Mouse (Mus musculus): ENCODE measurements around the gene Ccdc155. TPM values are rescaled to one million over a fixed set of nuclear protein-coding genes. Genes with fewer than 3 reads are reported as not detected.
A peak's percentile ranks its signal among the peaks of the same experiment; 100 is the strongest.

Ccdc155 gene
- polyA plus RNA-seq, 1 experiment from 2014 or later: 0.07 TPM

- Histone ChIP-seq H3K27ac (no peak overlapping the region), H3K9me3 (replicated peaks) (no peaks in the 10 kb centered on the region), H3K9ac (no peak overlapping the region), H3K27me3 (no peaks in the 10 kb centered on the region), H3K4me2 (no peak overlapping the region), H3K4me1 (replicated peaks) (peaks cover 29% of the 10 kb centered on the region), H3K4me3 (replicated peaks) (no peak overlapping the region), H3K36me3 (peaks cover 51% of the 10 kb centered on the region)
- DNase-seq (no peak), ATAC-seq (ENCODE audit: low read depth) (no peak)
- WGBS (ENCODE audit: insufficient replicate concordance): 73% methylated on average over 5 of the region's 5 CpGs
Observed at GRCm38 (mm10) chr7:45141914-45142313, 62.8 kb downstream of the Ccdc155 start.

- no peak overlapping the region for H3K4me3 ChIP-seq (replicated peaks)
- no peaks in the 10 kb centered on the region for H3K27me3 ChIP-seq
- no peak for ATAC-seq (ENCODE audit: low read depth)
- H3K36me3 ChIP-seq: peaks cover 46% of the 10 kb centered on the region
- H3K27ac ChIP-seq: no peak overlapping the region
- DNase-seq: no peak
- WGBS (ENCODE audit: insufficient replicate concordance): 83% methylated on average over 3 of the region's 3 CpGs
- no peak overlapping the region for H3K9ac ChIP-seq
- peaks cover 35% of the 10 kb centered on the region for H3K4me1 ChIP-seq (replicated peaks)
- H3K4me2 ChIP-seq: no peak overlapping the region
- H3K9me3 ChIP-seq (replicated peaks): no peaks in the 10 kb centered on the region
Observed at GRCm38 (mm10) chr7:45141319-45141718, 63.4 kb downstream of the Ccdc155 start.

DNA sequence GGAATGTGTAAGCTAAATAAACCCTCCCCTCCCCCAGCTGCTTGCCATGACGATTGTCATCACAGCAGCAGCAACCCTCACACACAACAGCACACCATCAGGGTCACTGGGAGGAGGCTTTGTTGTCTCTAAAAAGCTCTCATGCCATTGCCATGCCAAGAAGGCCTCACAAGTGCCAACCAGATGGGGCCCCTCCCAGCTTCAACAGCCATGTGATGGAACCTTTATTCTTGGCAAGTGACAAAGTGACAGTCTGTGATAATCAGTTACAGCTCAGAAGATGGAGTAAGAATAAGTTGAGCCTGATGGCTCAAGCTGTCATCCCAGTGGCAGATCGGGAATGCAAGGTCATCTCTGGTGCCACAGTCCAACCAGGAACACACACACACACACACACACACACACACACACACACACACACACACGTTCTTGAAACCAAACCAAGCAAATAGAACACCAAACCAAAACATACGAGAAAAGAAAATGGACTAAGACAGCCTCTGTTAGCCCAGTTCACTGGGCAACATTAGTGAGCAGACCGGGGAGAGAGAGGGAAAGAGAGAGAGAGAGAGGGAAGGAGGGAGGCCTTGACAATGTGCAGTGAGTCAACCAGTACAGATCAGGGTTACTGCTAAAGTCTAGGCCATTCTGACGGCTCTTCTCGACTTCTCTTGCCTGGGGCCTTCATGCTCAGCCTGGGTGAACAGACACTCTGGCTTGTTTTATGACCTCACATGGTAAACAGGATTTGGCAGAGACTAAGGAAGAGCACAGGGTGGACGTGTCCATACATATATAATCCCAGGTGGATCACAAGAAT is 64.6 kb downstream of the Ccdc155 start:
- DNase-seq (no peak), ATAC-seq (ENCODE audit: low read depth) (no peak)
- Histone ChIP-seq H3K9me3 (replicated peaks) (no peaks in the 10 kb centered on the region), H3K27me3 (no peaks in the 10 kb centered on the region), H3K4me2 (no peak overlapping the region), H3K9ac (no peak overlapping the region), H3K36me3 (peaks cover 34% of the 10 kb centered on the region), H3K4me1 (replicated peaks) (peaks cover 43% of the 10 kb centered on the region), H3K4me3 (replicated peaks) (no peak overlapping the region), H3K27ac (no peak overlapping the region)
- WGBS (ENCODE audit: insufficient replicate concordance): 61% methylated on average over 8 of the region's 8 CpGs

GRCm38 (mm10) chr7:45138403-45138802 is 66.3 kb downstream of the Ccdc155 start:
- Histone ChIP-seq H3K4me2 (peak overlapping the region; percentile 95), H3K4me3 (replicated peaks) (no peak overlapping the region), H3K27ac (peak overlapping the region; percentile 89; the same call in 1 of the 2 replicates), H3K27me3 (no peaks in the 10 kb centered on the region), H3K9ac (peak overlapping the region; percentile 87; the same call in 1 of the 2 replicates), H3K36me3 (peaks cover 21% of the 10 kb centered on the region), H3K9me3 (replicated peaks) (no peaks in the 10 kb centered on the region), H3K4me1 (replicated peaks) (peaks cover 60% of the 10 kb centered on the region)
- no peak for ATAC-seq (ENCODE audit: low read depth)
- 56% methylated on average over 1 of the region's 1 CpGs for whole genome bisulfite sequencing (ENCODE audit: insufficient replicate concordance)
- no peak for DNase-seq

DNA sequence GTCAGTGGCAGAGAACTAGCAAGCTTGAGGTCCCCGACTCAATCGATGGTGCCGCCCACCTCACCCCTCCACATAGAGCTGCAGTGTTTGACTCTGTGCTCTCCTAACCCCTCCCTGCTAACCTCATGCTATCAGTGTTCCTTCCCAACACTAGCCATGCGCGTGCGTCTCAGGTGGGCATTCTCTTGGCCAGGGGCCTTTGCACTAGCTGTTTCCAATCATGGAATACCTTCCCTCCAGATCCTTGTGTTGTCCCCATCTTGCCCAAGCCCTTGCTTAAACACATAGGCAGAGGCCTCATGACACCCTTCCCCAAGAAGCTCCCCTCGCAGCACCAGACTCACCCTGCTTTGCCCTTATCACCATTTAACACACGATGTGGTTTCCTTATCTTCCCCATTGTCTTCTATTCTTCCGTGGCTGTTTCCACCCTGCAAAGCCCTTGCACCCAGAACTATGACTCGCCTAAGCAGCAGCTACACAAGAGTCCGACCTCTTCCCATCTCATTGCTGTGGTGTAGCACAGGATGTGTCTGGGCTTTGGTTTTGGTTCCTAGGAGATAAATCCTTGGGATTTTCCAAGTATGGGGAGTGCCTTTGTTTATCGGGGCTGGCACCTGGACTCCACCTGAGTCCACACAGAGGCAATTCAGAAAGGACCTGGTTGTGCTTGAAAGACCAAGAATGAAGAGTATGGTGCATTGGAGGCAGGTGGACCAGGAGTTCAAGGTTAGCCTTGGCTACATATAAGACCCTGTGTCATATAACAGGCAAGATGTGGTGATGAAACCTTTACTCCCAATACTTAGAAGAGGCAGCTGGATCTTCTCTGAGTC is 67.3 kb downstream of the Ccdc155 start:
- peak overlapping the region; percentile 89 for H3K27ac ChIP-seq
- H3K4me1 ChIP-seq (replicated peaks): peaks cover 62% of the 10 kb centered on the region
- H3K36me3 ChIP-seq: peaks cover 16% of the 10 kb centered on the region
- peak; percentile 68 for ATAC-seq (ENCODE audit: low read depth)
- no peaks in the 10 kb centered on the region for H3K27me3 ChIP-seq
- peak overlapping the region; percentile 95 for H3K4me2 ChIP-seq
- DNase-seq: peak; percentile 71
- WGBS (ENCODE audit: insufficient replicate concordance): 10% methylated on average over 12 of the region's 12 CpGs
- 0 out of 2 replicates have a peak overlapping the region, but pooled peaks have one; percentile 0 for H3K4me3 ChIP-seq (replicated peaks)
- peak overlapping the region; percentile 87 for H3K9ac ChIP-seq
- H3K9me3 ChIP-seq (replicated peaks): no peaks in the 10 kb centered on the region

DNA sequence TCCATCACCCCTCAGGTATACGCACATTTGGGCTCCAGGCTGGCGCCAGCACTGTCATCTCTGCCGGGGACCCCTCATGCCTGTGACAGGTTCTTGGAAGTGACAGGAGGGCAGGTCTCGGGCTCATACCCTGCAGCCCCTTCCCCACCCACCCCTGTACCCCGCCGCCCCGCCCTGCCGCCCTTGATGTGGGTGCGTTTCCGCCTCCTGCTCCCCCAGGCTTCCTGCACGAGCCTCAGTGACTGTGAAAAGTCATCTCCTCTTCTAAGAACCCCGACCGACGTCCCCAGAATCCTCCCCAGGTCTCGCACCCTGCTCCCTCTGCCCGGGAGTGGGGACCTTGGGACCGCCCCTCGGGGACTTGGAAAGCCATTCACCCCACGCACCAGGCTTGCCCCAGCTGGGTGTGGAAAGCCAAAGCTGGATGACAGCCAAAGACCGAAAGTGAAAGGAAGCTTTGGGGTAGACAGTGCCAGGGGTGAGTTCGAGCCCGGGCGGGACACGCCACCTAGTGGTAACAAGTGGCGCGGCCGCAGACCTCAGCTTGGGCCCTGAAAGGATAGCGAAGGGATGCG is 68.6 kb downstream of the Ccdc155 start, which contains the start of the genes Gm45713 and Flt3l:
Gene Gm45713, minus strand, starts transcription at position 239 of the 575 bp plus-strand sequence.
Gene Flt3l, minus strand, starts transcription at position 440 of the 575 bp plus-strand sequence.
- DNase-seq: peak; percentile 83
- Histone ChIP-seq H3K27ac (peak within 1 kb of the TSS; percentile 89), H3K4me2 (peak within 1 kb of the TSS; percentile 95), H3K36me3 (peaks cover 10% of the 10 kb centered on the region; the same call in 1 of the 2 replicates), H3K4me3 (replicated peaks) (peak within 1 kb of the TSS; percentile 82), H3K4me1 (replicated peaks) (peaks cover 73% of the 10 kb centered on the region), H3K27me3 (no peaks in the 10 kb centered on the region), H3K9ac (peak within 1 kb of the TSS; percentile 87), H3K9me3 (replicated peaks) (no peaks in the 10 kb centered on the region)
- under 1% methylated on average over 28 of the region's 29 CpGs for WGBS (ENCODE audit: insufficient replicate concordance)
- peak; percentile 76 for ATAC-seq (ENCODE audit: low read depth)

DNA sequence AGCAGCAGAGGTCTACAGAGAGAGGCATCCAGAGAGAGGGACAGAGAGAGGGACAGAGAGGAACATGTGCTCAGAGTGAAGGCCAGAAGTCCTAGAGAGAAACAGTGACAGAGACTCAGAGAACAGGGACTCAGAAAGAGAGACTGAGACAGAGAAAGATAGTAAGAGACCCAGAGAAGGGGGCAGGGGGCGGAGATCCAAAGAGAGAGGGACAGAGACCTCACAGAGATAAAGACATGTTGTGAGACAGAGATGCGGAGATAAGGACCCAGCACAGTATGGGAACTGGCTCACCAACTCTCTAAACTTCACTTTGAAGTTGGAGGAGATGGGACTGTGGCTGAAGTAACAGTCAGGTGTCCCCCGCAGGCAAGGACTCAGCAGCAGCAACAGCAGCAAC is 69.3 kb downstream of the Ccdc155 start:
- ATAC-seq (ENCODE audit: low read depth): peak; percentile 5; the same call in 1 of the 2 replicates
- DNase-seq: no peak
- peak overlapping the region; percentile 82 for H3K4me3 ChIP-seq (replicated peaks)
- H3K27me3 ChIP-seq: no peaks in the 10 kb centered on the region
- peak overlapping the region; percentile 95 for H3K4me2 ChIP-seq
- peak overlapping the region; percentile 87 for H3K9ac ChIP-seq
- peaks cover 78% of the 10 kb centered on the region for H3K4me1 ChIP-seq (replicated peaks)
- peaks cover 11% of the 10 kb centered on the region; the same call in 1 of the 2 replicates for H3K36me3 ChIP-seq
- H3K27ac ChIP-seq: peak overlapping the region; percentile 89
- no peaks in the 10 kb centered on the region for H3K9me3 ChIP-seq (replicated peaks)
- 26% methylated on average over 3 of the region's 3 CpGs for WGBS (ENCODE audit: insufficient replicate concordance)

- peak; percentile 76 for DNase-seq
- H3K27me3 ChIP-seq: no peaks in the 10 kb centered on the region
- H3K4me2 ChIP-seq: peak overlapping the region; percentile 95
- WGBS (ENCODE audit: insufficient replicate concordance): 4% methylated on average over 12 of the region's 12 CpGs
- peaks cover 11% of the 10 kb centered on the region; the same call in 1 of the 2 replicates for H3K36me3 ChIP-seq
- peak overlapping the region; percentile 87 for H3K9ac ChIP-seq
- peak; percentile 45 for ATAC-seq (ENCODE audit: low read depth)
- peak overlapping the region; percentile 82 for H3K4me3 ChIP-seq (replicated peaks)
- H3K27ac ChIP-seq: peak overlapping the region; percentile 89
- H3K4me1 ChIP-seq (replicated peaks): peaks cover 80% of the 10 kb centered on the region
- H3K9me3 ChIP-seq (replicated peaks): no peaks in the 10 kb centered on the region
Observed at GRCm38 (mm10) chr7:45134544-45135026, 70.1 kb downstream of the Ccdc155 start.

Small RNAs within 50 kb of the gene (microRNA-seq; reads per million reads assigned to microRNA genes)
- not detected for gene Mir7055

Other genes with a start within 250 kb of the Ccdc155 start
- 1.9 and 2.3 TPM in 2 replicates for gene Cpt1c, start 230.0 kb downstream of the Ccdc155 start, polyA plus RNA-seq (2015; fragmentation: Nextera tagmentation; extraction: Ambion mirVana)
- gene Prmt1, start 218.3 kb downstream of the Ccdc155 start, polyA plus RNA-seq (2015; fragmentation: Nextera tagmentation; extraction: Ambion mirVana): 214 and 220 TPM in 2 replicates
- 41.0 and 42.4 TPM in 2 replicates for gene Irf3, start 207.2 kb downstream of the Ccdc155 start, polyA plus RNA-seq (2015; fragmentation: Nextera tagmentation; extraction: Ambion mirVana)
- 18.2 and 20.1 TPM in 2 replicates for gene Bcl2l12, start 206.2 kb downstream of the Ccdc155 start, polyA plus RNA-seq (2015; fragmentation: Nextera tagmentation; extraction: Ambion mirVana)
- gene Scaf1, start 188.5 kb downstream of the Ccdc155 start, polyA plus RNA-seq (2015; fragmentation: Nextera tagmentation; extraction: Ambion mirVana): 10.4 and 11.8 TPM in 2 replicates
- 14.4 and 15.0 TPM in 2 replicates for gene Rras, start 186.9 kb downstream of the Ccdc155 start, polyA plus RNA-seq (2015; fragmentation: Nextera tagmentation; extraction: Ambion mirVana)
- 1.7 and 2.2 TPM in 2 replicates for gene Prr12, start 152.0 kb downstream of the Ccdc155 start, polyA plus RNA-seq (2015; fragmentation: Nextera tagmentation; extraction: Ambion mirVana)
- 31.5 and 32.0 TPM in 2 replicates for gene Nosip, start 142.5 kb downstream of the Ccdc155 start, polyA plus RNA-seq (2015; fragmentation: Nextera tagmentation; extraction: Ambion mirVana)
- 7.1 and 7.8 TPM in 2 replicates for gene Prrg2, start 142.2 kb downstream of the Ccdc155 start, polyA plus RNA-seq (2015; fragmentation: Nextera tagmentation; extraction: Ambion mirVana)
- 35.6 and 38.7 TPM in 2 replicates for gene Rcn3, start 112.7 kb downstream of the Ccdc155 start, polyA plus RNA-seq (2015; fragmentation: Nextera tagmentation; extraction: Ambion mirVana)
- gene Fcgrt, start 101.0 kb downstream of the Ccdc155 start, polyA plus RNA-seq (2015; fragmentation: Nextera tagmentation; extraction: Ambion mirVana): 29.2 and 31.9 TPM in 2 replicates
- 1,277 and 1,372 TPM in 2 replicates for gene Rps11, start 80.5 kb downstream of the Ccdc155 start, polyA plus RNA-seq (2015; fragmentation: Nextera tagmentation; extraction: Ambion mirVana)
- gene Rpl13a, start 76.1 kb downstream of the Ccdc155 start, polyA plus RNA-seq (2015; fragmentation: Nextera tagmentation; extraction: Ambion mirVana): 972 and 1,063 TPM in 2 replicates
- 0.12 and 0.37 TPM in 2 replicates for gene Gm45713, start 68.7 kb downstream of the Ccdc155 start, polyA plus RNA-seq (2015; fragmentation: Nextera tagmentation; extraction: Ambion mirVana)
- 4.5 and 5.4 TPM in 2 replicates for gene Flt3l, start 68.5 kb downstream of the Ccdc155 start, polyA plus RNA-seq (2015; fragmentation: Nextera tagmentation; extraction: Ambion mirVana)
- gene Pih1d1, start 50.6 kb downstream of the Ccdc155 start, polyA plus RNA-seq (2015; fragmentation: Nextera tagmentation; extraction: Ambion mirVana): 51.7 and 54.8 TPM in 2 replicates
- 28.0 and 30.3 TPM in 2 replicates for gene Aldh16a1, start 50.3 kb downstream of the Ccdc155 start, polyA plus RNA-seq (2015; fragmentation: Nextera tagmentation; extraction: Ambion mirVana)
- not detected in 2 replicates for gene Slc17a7, start 40.9 kb downstream of the Ccdc155 start, polyA plus RNA-seq (2015; fragmentation: Nextera tagmentation; extraction: Ambion mirVana)
- gene Gfy, start 25.3 kb downstream of the Ccdc155 start, polyA plus RNA-seq (2015; fragmentation: Nextera tagmentation; extraction: Ambion mirVana): not detected in 2 replicates
- not detected in 2 replicates for gene Pth2, start 23.9 kb downstream of the Ccdc155 start, polyA plus RNA-seq (2015; fragmentation: Nextera tagmentation; extraction: Ambion mirVana)
- 2.6 and 2.8 TPM in 2 replicates for gene Dkkl1, start 7.3 kb upstream of the Ccdc155 start, polyA plus RNA-seq (2015; fragmentation: Nextera tagmentation; extraction: Ambion mirVana)
- gene Tead2, start 10.9 kb upstream of the Ccdc155 start, polyA plus RNA-seq (2015; fragmentation: Nextera tagmentation; extraction: Ambion mirVana): 11.8 and 12.0 TPM in 2 replicates
- gene Cd37, start 34.2 kb upstream of the Ccdc155 start, polyA plus RNA-seq (2015; fragmentation: Nextera tagmentation; extraction: Ambion mirVana): 10.3 and 10.8 TPM in 2 replicates
- not detected in 2 replicates for gene Slc6a16, start 36.2 kb upstream of the Ccdc155 start, polyA plus RNA-seq (2015; fragmentation: Nextera tagmentation; extraction: Ambion mirVana)
- not detected in 2 replicates for gene Slc6a21, start 72.6 kb upstream of the Ccdc155 start, polyA plus RNA-seq (2015; fragmentation: Nextera tagmentation; extraction: Ambion mirVana)
- gene Trpm4, start 128.9 kb upstream of the Ccdc155 start, polyA plus RNA-seq (2015; fragmentation: Nextera tagmentation; extraction: Ambion mirVana): 0.85 and 1.3 TPM in 2 replicates
- gene Hrc, start 130.4 kb upstream of the Ccdc155 start, polyA plus RNA-seq (2015; fragmentation: Nextera tagmentation; extraction: Ambion mirVana): 0.12 and 0.15 TPM in 2 replicates
- 0.24 and 0.25 TPM in 2 replicates for gene Ppfia3, start 162.1 kb upstream of the Ccdc155 start, polyA plus RNA-seq (2015; fragmentation: Nextera tagmentation; extraction: Ambion mirVana)
- not detected in 2 replicates for gene Lin7b, start 165.7 kb upstream of the Ccdc155 start, polyA plus RNA-seq (2015; fragmentation: Nextera tagmentation; extraction: Ambion mirVana)
- gene Snrnp70, start 190.8 kb upstream of the Ccdc155 start, polyA plus RNA-seq (2015; fragmentation: Nextera tagmentation; extraction: Ambion mirVana): 108 and 129 TPM in 2 replicates
- not detected in 2 replicates for gene Kcna7, start 200.8 kb upstream of the Ccdc155 start, polyA plus RNA-seq (2015; fragmentation: Nextera tagmentation; extraction: Ambion mirVana)
- 0.35 and 0.37 TPM in 2 replicates for gene Ntf5, start 208.8 kb upstream of the Ccdc155 start, polyA plus RNA-seq (2015; fragmentation: Nextera tagmentation; extraction: Ambion mirVana)
- not detected in 2 replicates for gene Lhb, start 215.9 kb upstream of the Ccdc155 start, polyA plus RNA-seq (2015; fragmentation: Nextera tagmentation; extraction: Ambion mirVana)
- gene Gys1, start 230.0 kb upstream of the Ccdc155 start, polyA plus RNA-seq (2015; fragmentation: Nextera tagmentation; extraction: Ambion mirVana): 4.1 and 5.1 TPM in 2 replicates
- gene Ruvbl2, start 233.2 kb upstream of the Ccdc155 start, polyA plus RNA-seq (2015; fragmentation: Nextera tagmentation; extraction: Ambion mirVana): 111 and 119 TPM in 2 replicates